Mouse (Mus musculus) large intestine, adult 2 months (tissue): ENCODE results near the gene Nudcd3. TPM values are rescaled to one million over a fixed set of nuclear protein-coding genes. Genes with fewer than 3 reads are reported as not detected.

Experiments used
- DNase-seq: peaks from one replicate; pipeline ENCODE4 v3.0.0-alpha.2; 2012; ENCODE audit warnings: low read depth, low spot score
- WGBS: fragments of 180-500 bp; shearing (Covaris S2); methylation state at CpG from one replicate; pipeline ENCODE4 v1.1.7; 2018; 5-methylcytosine and 5-hydroxymethylcytosine counted together
- polyA plus RNA-seq: library from polyadenylated mRNA; depleted of rRNA; stranded (reverse); fragments of >200 nt; gene quantifications from 2 replicates; pipeline ENCODE4 v1.2.3, GENCODE M21; 2012; rRNA removed

The Nudcd3 gene
- polyA plus RNA-seq, 1 experiment, result 32.8 TPM

GRCm38 (mm10) chr11:6066176-6066575 lies 134.0 kb downstream of the Nudcd3 start, which contains the start of gene Camk2b:
Gene Camk2b (minus strand): TSS chr11:6066362.
- no peak for DNase-seq
- WGBS, result 15% methylated on average over 6 of the region's 6 CpGs

DNA sequence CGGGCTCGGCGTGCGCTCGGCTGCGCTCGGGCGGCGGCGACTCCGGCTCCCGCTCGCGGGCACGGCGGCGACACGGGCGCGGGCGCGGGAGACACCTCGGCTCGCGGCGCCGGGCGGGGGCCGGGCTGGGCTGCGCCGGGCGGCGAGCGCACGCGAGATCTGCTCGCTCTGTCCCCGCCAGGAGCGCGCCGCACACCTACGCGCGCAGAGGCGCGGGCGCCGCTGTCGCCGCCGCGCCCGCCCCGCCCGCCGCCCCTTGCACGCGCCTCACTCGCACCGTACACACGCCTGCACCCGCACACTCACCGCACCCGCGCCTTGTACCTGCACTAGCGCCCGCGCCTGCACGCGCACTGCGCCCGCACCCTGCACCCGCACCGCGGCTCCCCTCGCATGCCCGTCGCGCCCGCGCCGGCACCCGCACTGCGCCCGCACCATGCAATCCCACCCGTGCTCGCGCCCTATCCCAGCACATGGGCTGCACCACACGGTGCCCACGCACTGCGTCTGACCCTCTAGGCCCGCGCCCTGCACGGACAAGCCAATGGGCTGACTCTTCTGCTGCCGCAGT lies 134.6 kb downstream of the Nudcd3 start:
- DNase-seq, result no peak
- WGBS, result 2% methylated on average over 85 of the region's 95 CpGs

- DNase-seq, result no peak
- WGBS, result 2% methylated on average over 53 of the region's 55 CpGs
Observed at GRCm38 (mm10) chr11:6065046-6065521, 135.1 kb downstream of the Nudcd3 start.

- DNase-seq, result no peak
- 6% methylated on average over 30 of the region's 30 CpGs for WGBS
Observed at GRCm38 (mm10) chr11:6064215-6065045, 135.8 kb downstream of the Nudcd3 start.

GRCm38 (mm10) chr11:6063501-6064214 lies 136.6 kb downstream of the Nudcd3 start:
- 45% methylated on average over 17 of the region's 17 CpGs for WGBS
- no peak for DNase-seq

DNA sequence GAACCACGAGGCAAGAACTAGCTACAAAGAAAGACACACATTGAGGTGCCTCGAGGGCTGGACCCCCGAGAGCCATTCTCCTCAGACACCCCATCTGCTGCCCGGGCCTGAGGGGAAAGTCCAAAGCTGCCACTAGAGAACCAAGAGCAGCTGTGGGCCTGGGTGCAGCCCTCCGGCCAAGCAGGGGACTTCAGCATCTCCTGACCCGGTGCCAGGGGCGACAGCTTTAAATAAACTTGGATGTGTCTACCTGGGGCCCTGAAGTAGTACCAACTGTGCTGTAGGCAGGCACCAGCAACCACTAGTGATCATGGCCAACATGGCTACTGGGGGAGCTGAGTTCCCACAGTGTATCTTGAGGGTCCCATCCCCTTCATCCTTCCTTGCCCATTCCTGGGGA lies 137.2 kb downstream of the Nudcd3 start:
- WGBS, result 86% methylated on average over 7 of the region's 7 CpGs

DNA sequence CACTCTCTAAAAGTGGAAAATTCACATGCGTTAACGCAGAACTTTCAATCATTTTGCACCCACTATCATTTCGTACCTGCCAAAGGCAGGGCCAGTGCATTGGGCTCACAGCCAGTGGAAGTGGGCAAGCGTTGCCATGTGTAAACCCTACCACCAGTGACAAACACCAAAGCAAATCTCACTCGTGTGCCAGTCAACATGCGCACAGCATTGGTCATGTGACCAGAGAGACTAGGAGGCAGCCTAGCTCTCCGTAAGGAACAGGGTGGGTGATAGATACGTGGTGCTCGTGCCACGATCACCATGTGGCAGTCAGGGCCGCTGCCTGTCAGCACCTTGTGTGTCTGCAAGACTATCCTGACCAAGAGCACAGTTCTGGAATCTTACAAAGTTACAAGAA lies 137.9 kb downstream of the Nudcd3 start:
- no peak for DNase-seq
- WGBS, result 88% methylated on average over 11 of the region's 11 CpGs

More for the DNA sequence above, 137.2 kb downstream of the Nudcd3 start:
- DNase-seq, result no peak

DNA sequence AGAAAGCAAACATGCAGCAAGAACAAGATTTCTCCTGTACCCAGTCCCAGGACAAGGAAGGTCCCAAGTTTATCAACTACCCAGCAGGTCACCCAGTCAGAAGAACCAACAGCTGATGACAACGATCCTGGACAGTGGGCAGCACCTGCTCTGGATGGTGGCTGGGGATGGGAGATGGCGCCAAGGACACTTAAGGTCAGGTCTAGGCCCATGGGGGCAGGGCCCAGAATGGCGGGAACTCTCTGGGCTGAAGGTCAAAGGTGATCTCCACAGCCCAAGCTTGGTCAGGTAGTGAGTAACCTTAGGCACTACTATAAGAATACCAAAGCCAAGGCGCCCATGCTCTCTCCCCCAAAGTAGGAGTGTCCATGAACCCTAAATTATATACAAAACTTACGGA lies 138.3 kb downstream of the Nudcd3 start:
- 71% methylated on average over 5 of the region's 5 CpGs for WGBS
- no peak for DNase-seq

DNA sequence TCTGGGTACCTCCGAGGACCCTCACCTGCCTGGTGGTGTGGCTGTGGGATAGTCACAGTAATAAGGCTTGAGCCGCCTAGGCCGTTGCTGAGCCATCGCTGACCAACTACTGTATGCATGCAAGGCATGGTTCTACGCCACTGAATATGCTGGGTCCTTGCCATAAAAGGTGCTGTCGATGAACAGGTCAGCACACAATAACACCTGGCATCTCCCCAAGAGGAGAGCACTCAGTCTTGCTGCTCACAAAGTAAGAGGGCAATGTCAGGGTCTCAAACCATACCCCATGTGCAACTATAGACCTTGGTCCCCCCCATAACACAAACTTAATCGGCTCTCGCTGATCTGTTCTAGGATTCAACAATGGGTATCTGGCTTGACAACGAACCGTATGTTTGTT lies 141.1 kb downstream of the Nudcd3 start:
- WGBS, result 84% methylated on average over 10 of the region's 10 CpGs
- no peak for DNase-seq

Other genes with a start within 250 kb of the Nudcd3 start
- 85.2 and 96.1 TPM in 2 replicates for gene Ykt6, start 244.7 kb downstream of the Nudcd3 start, polyA plus RNA-seq
- gene Camk2b, start 134.1 kb downstream of the Nudcd3 start, polyA plus RNA-seq, result 2.2 and 5.0 TPM in 2 replicates
- gene A730071L15Rik, start 386 bp downstream of the Nudcd3 start, polyA plus RNA-seq, result 0.07 and 0.34 TPM in 2 replicates
- 218 and 481 TPM in 2 replicates for gene Npc1l1, start 29.7 kb upstream of the Nudcd3 start, polyA plus RNA-seq
- gene Ddx56, start 67.4 kb upstream of the Nudcd3 start, polyA plus RNA-seq, result 31.4 and 34.7 TPM in 2 replicates
- 144 and 160 TPM in 2 replicates for gene Tmed4, start 74.5 kb upstream of the Nudcd3 start, polyA plus RNA-seq
- gene Ogdh, start 91.2 kb upstream of the Nudcd3 start, polyA plus RNA-seq, result 221 and 357 TPM in 2 replicates
- gene Zmiz2, start 188.7 kb upstream of the Nudcd3 start, polyA plus RNA-seq, result 43.2 and 46.7 TPM in 2 replicates
- gene Ppia, start 215.0 kb upstream of the Nudcd3 start, polyA plus RNA-seq, result 1,007 and 1,129 TPM in 2 replicates
- 117 and 133 TPM in 2 replicates for gene H2afv, start 244.0 kb upstream of the Nudcd3 start, polyA plus RNA-seq